Mouse (Mus musculus) lung, postnatal 25 days (tissue): Measurements from ENCODE around the gene Rpl5.
A peak's percentile ranks its signal among the peaks of the same experiment; 100 is the strongest.
"Not testable (repeated sequence)": the region's sequence is repeated elsewhere in the genome, so short reads cannot be mapped to it uniquely, and the experiment has no call there.

Experiments
- DNase-seq: peaks from one replicate; pipeline ENCODE4 v3.0.0; 2022; ENCODE audit warnings: low spot score

Gene Rpl5

GRCm38 (mm10) chr5:107901014-107901615, 813 bp downstream of the Rpl5 start:
- no peak for DNase-seq

- no peak for DNase-seq
These were observed 4.0 kb downstream of the Rpl5 start for GRCm38 (mm10) chr5:107904325-107904724.

- no peak for DNase-seq
These were observed 8.3 kb downstream of the Rpl5 start for GRCm38 (mm10) chr5:107908514-107909110.

- no peak for DNase-seq
These were observed 9.4 kb downstream of the Rpl5 start for GRCm38 (mm10) chr5:107909668-107910067.

- DNase-seq = no peak
These were observed 9.8 kb downstream of the Rpl5 start for GRCm38 (mm10) chr5:107910084-107910616.

- no peak for DNase-seq
These were observed 10.7 kb downstream of the Rpl5 start for GRCm38 (mm10) chr5:107911012-107911411.

- DNase-seq = no peak
These were observed 15.0 kb downstream of the Rpl5 start for GRCm38 (mm10) chr5:107915280-107915679.

- DNase-seq = peak; percentile 86
These were observed 21.3 kb downstream of the Rpl5 start for GRCm38 (mm10) chr5:107921400-107922252.

GRCm38 (mm10) chr5:107922836-107923235, 22.5 kb downstream of the Rpl5 start:
- DNase-seq = no peak

- no peak for DNase-seq
These were observed 24.3 kb downstream of the Rpl5 start for GRCm38 (mm10) chr5:107924564-107924963.

GRCm38 (mm10) chr5:107926550-107927249, 26.4 kb downstream of the Rpl5 start:
- DNase-seq = peak; percentile 64

- peak; percentile 64 for DNase-seq
These were observed 32.3 kb downstream of the Rpl5 start for GRCm38 (mm10) chr5:107932556-107932955.

GRCm38 (mm10) chr5:107933202-107933974, 33.1 kb downstream of the Rpl5 start:
- DNase-seq = no peak

- no peak for DNase-seq
These were observed 34.7 kb downstream of the Rpl5 start for GRCm38 (mm10) chr5:107934770-107935543.

GRCm38 (mm10) chr5:107936625-107937389, 36.5 kb downstream of the Rpl5 start:
- DNase-seq = no peak

GRCm38 (mm10) chr5:107938483-107938882, 38.2 kb downstream of the Rpl5 start:
- DNase-seq = not testable (repeated sequence)

- no peak for DNase-seq
These were observed 38.6 kb downstream of the Rpl5 start for GRCm38 (mm10) chr5:107938886-107939285.

- no peak for DNase-seq
These were observed 39.4 kb downstream of the Rpl5 start for GRCm38 (mm10) chr5:107939701-107940100.

GRCm38 (mm10) chr5:107941222-107941621, 40.9 kb downstream of the Rpl5 start:
- DNase-seq = peak; percentile 87

- DNase-seq = no peak
These were observed 42.6 kb downstream of the Rpl5 start for GRCm38 (mm10) chr5:107942941-107943340.
